Mouse (Mus musculus) heart, embryonic 11.5 days (tissue): ENCODE data around the gene Vill. TPM values are rescaled to one million over a fixed set of nuclear protein-coding genes. Genes with fewer than 3 reads are reported as not detected.

ENCODE experiments used
- ATAC-seq: fragments of 200-750 bp; cut with Nextera tagmentation; replicated peaks from 2 replicates; pipeline ENCODE4 v1.8.0; 2017; ENCODE audit warnings: moderate library complexity; ENCODE audit not compliant: insufficient number of reproducible peaks, low FRiP score, low TSS enrichment
- H3K27ac ChIP-seq: fragments of 300-500 bp; sonication (generic); 2 replicates; pipeline ENCODE4 v1.5.1; 2014; ENCODE audit warnings: mild to moderate bottlenecking, low read depth, low read length
- H3K27me3 ChIP-seq: fragments of 300-500 bp; sonication (generic); 2 replicates; pipeline ENCODE4 v1.6.1; 2014; ENCODE audit warnings: mild to moderate bottlenecking, low read length, mixed read lengths; ENCODE audit not compliant: control insufficient read depth, insufficient read depth
- H3K36me3 ChIP-seq: fragments of 300-500 bp; sonication (generic); 2 replicates; pipeline ENCODE4 v1.6.1; 2014; ENCODE audit warnings: mild to moderate bottlenecking, low read length, moderate library complexity, mixed read lengths; ENCODE audit not compliant: control insufficient read depth, insufficient read depth
- H3K4me1 ChIP-seq: fragments of 300-500 bp; sonication (generic); 2 replicates; pipeline ENCODE4 v1.6.1; 2014; ENCODE audit warnings: low read length; ENCODE audit not compliant: control insufficient read depth, insufficient read depth
- H3K4me2 ChIP-seq: fragments of 300-500 bp; sonication (generic); 2 replicates; pipeline ENCODE4 v1.6.1; 2014; ENCODE audit warnings: mild to moderate bottlenecking, moderate library complexity
- H3K4me3 ChIP-seq: fragments of 300-500 bp; sonication (generic); 2 replicates; pipeline ENCODE4 v1.5.1; 2014; ENCODE audit warnings: low read depth, low read length
- H3K9ac ChIP-seq: fragments of 300-500 bp; sonication (generic); 2 replicates; pipeline ENCODE4 v1.6.1; 2014; ENCODE audit warnings: mild to moderate bottlenecking, low read depth, low read length, moderate library complexity
- H3K9me3 ChIP-seq: fragments of 300-500 bp; sonication (generic); replicated peaks from 2 replicates; pipeline ENCODE4 v1.6.1; 2016; ENCODE audit warnings: low read length; ENCODE audit not compliant: control insufficient read depth
- WGBS: fragments of 180-500 bp; shearing (Covaris S2); extraction: QIAGEN DNeasy Blood & Tissue Kit; methylation state at CpG from one replicate; pipeline ENCODE4 v1.1.7; 2014; ENCODE audit not compliant: insufficient replicate concordance; 5-methylcytosine and 5-hydroxymethylcytosine counted together
- polyA plus RNA-seq: library from polyadenylated mRNA; unstranded; fragments of >200 nt; fragmentation: Nextera tagmentation; extraction: Ambion mirVana; gene quantifications from 2 replicates; pipeline ENCODE4 v1.2.1, GENCODE M21; 2014

Vill gene
- polyA plus RNA-seq, 1 experiment from 2014 or later: 12.3 TPM

- Histone ChIP-seq H3K9me3 (no peaks in the 10 kb centered on the region), H3K4me1 (peaks cover 27% of the 10 kb centered on the region), H3K36me3 (no peaks in the 10 kb centered on the region; the same call in 1 of the 2 replicates), H3K4me3 (no peak overlapping the region), H3K4me2 (no peak overlapping the region), H3K27me3 (no peaks in the 10 kb centered on the region), H3K9ac (peak overlapping the region; percentile 43; the same call in 1 of the 2 replicates), H3K27ac (peak overlapping the region; percentile 62)
- 21% methylated on average over 8 of the region's 8 CpGs for WGBS
- no peak for ATAC-seq
Measured at GRCm38 (mm10) chr9:119082039-119082438, 29.5 kb downstream of the Vill start.

DNA sequence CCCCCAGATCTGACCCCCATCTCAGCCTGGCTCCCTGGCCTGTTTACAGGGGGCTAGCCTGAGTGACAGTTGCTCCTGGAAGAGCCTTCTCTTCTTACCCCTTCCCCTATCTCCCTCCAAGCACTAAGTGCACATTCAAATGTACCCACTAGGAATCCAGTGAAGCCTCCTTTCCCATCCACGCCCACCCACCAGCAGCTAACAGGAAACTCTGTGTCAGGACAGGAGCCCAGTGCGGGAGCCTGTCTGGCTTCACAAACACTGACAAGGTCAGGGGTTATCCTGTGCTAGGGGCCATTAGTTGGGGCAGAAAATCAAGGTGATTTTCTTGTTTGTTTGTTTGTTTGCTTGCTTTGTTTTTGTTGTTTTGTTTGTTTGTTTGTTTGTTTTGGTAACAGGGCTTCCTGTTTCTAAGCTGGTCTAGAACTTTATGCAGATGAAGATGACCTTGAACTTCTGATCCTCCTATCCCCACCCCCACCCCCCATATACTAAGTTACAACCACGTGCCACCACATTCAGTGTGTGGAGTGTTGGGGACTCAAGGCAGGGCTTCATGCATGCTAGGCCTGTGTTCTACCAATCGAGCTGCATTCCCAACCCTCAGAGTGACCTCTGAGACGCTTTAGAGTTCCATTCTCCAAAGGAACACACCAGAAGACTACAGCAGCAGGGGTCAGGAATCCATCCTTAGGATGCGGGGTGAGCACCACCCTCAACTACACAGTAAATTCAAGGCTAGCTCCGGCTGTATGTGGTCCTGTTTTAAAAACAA, 30.3 kb downstream of the Vill start:
- no peak overlapping the region for H3K4me2 ChIP-seq
- H3K4me1 ChIP-seq: peaks cover 31% of the 10 kb centered on the region
- no peak overlapping the region for H3K4me3 ChIP-seq
- no peak overlapping the region for H3K9ac ChIP-seq
- no peaks in the 10 kb centered on the region for H3K9me3 ChIP-seq
- no peaks in the 10 kb centered on the region for H3K27me3 ChIP-seq
- 61% methylated on average over 7 of the region's 7 CpGs for WGBS
- peak overlapping the region; percentile 62 for H3K27ac ChIP-seq
- ATAC-seq: no peak
- H3K36me3 ChIP-seq: no peaks in the 10 kb centered on the region; the same call in 1 of the 2 replicates

GRCm38 (mm10) chr9:119083966-119084365, 31.4 kb downstream of the Vill start:
- Histone ChIP-seq H3K27me3 (no peaks in the 10 kb centered on the region), H3K36me3 (no peaks in the 10 kb centered on the region; the same call in 1 of the 2 replicates), H3K9me3 (no peaks in the 10 kb centered on the region), H3K9ac (no peak overlapping the region), H3K4me1 (peaks cover 32% of the 10 kb centered on the region), H3K27ac (no peak overlapping the region), H3K4me3 (no peak overlapping the region), H3K4me2 (no peak overlapping the region)
- ATAC-seq: no peak
- WGBS: 53% methylated on average over 10 of the region's 10 CpGs

DNA sequence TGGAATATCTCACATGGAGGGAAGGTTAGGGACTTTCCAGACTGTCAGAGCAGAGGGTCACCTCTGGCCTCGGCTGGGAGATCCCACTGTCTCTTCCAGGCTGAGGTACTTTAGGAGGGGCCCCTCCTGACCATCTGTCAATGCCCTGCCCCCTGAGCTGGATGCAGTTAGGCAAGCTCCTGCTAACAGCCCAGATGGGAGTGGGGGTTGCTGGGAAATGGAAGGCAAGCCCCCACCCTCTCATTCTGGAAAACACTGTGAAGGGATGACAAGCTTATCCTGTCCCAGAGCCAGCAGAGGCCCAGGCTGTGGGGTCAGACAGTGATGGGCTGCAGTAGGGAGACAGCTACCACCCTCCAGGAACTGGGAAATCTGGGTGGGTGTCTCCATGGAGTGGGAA, 33.9 kb downstream of the Vill start:
- ATAC-seq: no peak; the same call in 1 of the 2 replicates
- Histone ChIP-seq H3K27me3 (peaks cover 3% of the 10 kb centered on the region; the same call in 1 of the 2 replicates), H3K4me3 (0 out of 2 replicates have a peak overlapping the region, but pooled peaks have one; percentile 5), H3K36me3 (no peaks in the 10 kb centered on the region; the same call in 1 of the 2 replicates), H3K27ac (no peak overlapping the region), H3K4me2 (peak overlapping the region; percentile 76), H3K9ac (no peak overlapping the region), H3K9me3 (no peaks in the 10 kb centered on the region), H3K4me1 (peaks cover 33% of the 10 kb centered on the region)
- WGBS: 19% methylated on average over 1 of the region's 1 CpGs

- Histone ChIP-seq H3K4me1 (peaks cover 34% of the 10 kb centered on the region), H3K4me3 (peak overlapping the region; percentile 48), H3K36me3 (no peaks in the 10 kb centered on the region; the same call in 1 of the 2 replicates), H3K9me3 (no peaks in the 10 kb centered on the region), H3K27me3 (peaks cover 9% of the 10 kb centered on the region), H3K9ac (no peak overlapping the region), H3K27ac (0 out of 2 replicates have a peak overlapping the region, but pooled peaks have one; percentile 77), H3K4me2 (peak overlapping the region; percentile 76)
- WGBS: 73% methylated on average over 5 of the region's 5 CpGs
- ATAC-seq: no peak
Measured at GRCm38 (mm10) chr9:119087309-119087708, 34.7 kb downstream of the Vill start.

DNA sequence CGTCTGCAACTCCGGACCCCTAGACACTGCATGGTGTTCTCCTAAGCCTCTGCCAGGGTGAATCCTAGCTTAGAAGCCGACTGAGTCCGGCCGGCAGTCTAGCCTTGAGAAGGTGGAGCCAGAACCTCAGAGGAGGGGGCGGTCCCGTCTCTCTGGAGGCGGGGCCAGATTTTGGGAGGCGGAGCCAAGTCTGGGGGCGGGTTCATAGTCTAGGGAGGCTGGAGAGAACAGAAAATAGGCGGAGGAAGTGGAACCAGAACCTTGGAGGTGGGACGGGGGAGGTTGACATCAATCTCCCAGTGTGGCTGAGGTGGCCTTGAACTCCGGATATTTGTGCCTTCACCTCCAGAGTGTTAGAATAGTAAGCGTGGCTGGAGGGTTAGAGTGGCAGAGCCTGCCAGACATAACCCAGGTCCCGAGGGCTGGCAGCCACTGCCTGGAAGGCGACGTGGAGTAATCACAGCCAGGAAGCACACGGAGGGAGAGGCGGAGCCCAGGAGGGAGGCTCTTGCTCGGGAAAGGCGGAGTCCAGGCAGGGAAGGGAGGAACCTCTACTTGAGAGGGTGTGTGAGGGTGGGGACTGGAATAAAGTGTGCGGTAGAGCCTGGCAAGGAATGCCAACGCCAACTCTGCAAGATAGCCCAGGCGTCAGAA, 35.7 kb downstream of the Vill start:
- Histone ChIP-seq H3K4me2 (peak overlapping the region; percentile 76), H3K36me3 (no peaks in the 10 kb centered on the region), H3K9me3 (no peaks in the 10 kb centered on the region), H3K9ac (0 out of 2 replicates have a peak overlapping the region, but pooled peaks have one; percentile 3), H3K27ac (peak overlapping the region; percentile 77), H3K4me3 (peak overlapping the region; percentile 48), H3K4me1 (peaks cover 31% of the 10 kb centered on the region), H3K27me3 (peaks cover 9% of the 10 kb centered on the region)
- WGBS: under 1% methylated on average over 24 of the region's 24 CpGs
- peak; percentile 76 for ATAC-seq

DNA sequence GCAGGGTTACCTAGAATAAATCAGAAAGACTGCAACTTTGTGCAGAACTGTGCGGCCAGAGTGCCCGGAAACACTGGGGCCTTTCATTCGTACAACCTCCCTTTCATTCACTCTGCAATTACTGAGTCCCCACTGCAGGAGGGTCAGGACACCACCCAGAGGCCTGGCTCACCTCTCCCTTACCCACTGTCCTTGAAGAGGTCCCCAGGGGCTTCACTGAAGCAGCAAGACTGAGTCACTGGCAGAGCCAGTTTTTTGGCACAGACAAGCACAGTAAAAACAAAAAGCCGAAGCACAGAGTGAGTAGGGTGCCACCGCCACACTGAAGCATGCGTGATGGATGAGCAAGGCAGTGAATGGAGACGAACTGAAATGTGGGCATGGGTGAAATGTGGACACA, 36.9 kb downstream of the Vill start:
- Histone ChIP-seq H3K4me3 (no peak overlapping the region), H3K27ac (no peak overlapping the region), H3K4me1 (peaks cover 40% of the 10 kb centered on the region), H3K27me3 (peaks cover 9% of the 10 kb centered on the region), H3K36me3 (no peaks in the 10 kb centered on the region), H3K9ac (no peak overlapping the region), H3K4me2 (no peak overlapping the region), H3K9me3 (no peaks in the 10 kb centered on the region)
- WGBS: 68% methylated on average over 7 of the region's 7 CpGs
- ATAC-seq: no peak

DNA sequence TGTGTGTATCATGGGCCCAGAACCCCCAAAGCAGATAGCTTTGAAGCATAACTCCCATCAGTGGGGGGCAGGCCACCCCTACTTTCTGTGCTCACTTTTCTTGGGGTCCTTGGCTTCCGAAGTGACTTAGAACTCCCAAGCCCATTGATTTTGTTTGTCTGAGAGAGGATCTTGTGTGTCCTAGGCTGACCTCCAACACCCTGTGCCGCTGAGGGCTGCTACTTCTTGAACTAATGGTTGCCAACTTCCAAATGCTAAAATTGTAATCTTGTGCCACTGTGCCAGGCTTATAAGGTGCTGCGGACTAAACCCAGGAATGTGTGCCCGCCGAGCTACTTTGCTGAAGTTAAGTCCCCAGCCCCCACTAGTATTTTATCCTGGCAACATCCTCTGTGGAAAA, 37.9 kb downstream of the Vill start:
- Histone ChIP-seq H3K4me3 (no peak overlapping the region), H3K4me1 (peaks cover 39% of the 10 kb centered on the region), H3K9ac (no peak overlapping the region), H3K27ac (no peak overlapping the region), H3K4me2 (no peak overlapping the region), H3K27me3 (peaks cover 15% of the 10 kb centered on the region), H3K36me3 (no peaks in the 10 kb centered on the region), H3K9me3 (no peaks in the 10 kb centered on the region)
- WGBS: 93% methylated on average over 5 of the region's 5 CpGs
- ATAC-seq: no peak
